Mouse (Mus musculus) midbrain, postnatal 0 days (tissue): ENCODE data around the gene Ak9. TPM values are rescaled to one million over a fixed set of nuclear protein-coding genes. Genes with fewer than 3 reads are reported as not detected.

Source experiments
- ATAC-seq: fragments of 200-750 bp; cut with Nextera tagmentation; 2 replicates; pipeline ENCODE4 v1.8.0; 2017; ENCODE audit warnings: moderate number of reproducible peaks, mild to moderate bottlenecking, moderate TSS enrichment, moderate library complexity; ENCODE audit not compliant: low FRiP score
- DNase-seq: peaks from one replicate; pipeline ENCODE4 v3.0.0-alpha.2; 2015; ENCODE audit warnings: low spot score
- H3K27ac ChIP-seq: fragments of 300-500 bp; sonication (generic); 2 replicates; pipeline ENCODE4 v1.5.1; 2014; ENCODE audit warnings: low read depth, mild to moderate bottlenecking, low read length, mixed read lengths
- H3K27me3 ChIP-seq: fragments of 300-500 bp; sonication (generic); 2 replicates; pipeline ENCODE4 v1.6.1; 2014; ENCODE audit warnings: low read length, control low read depth, mixed read lengths; ENCODE audit not compliant: insufficient read depth
- H3K36me3 ChIP-seq: fragments of 300-500 bp; sonication (generic); 2 replicates; pipeline ENCODE4 v1.6.1; 2014; ENCODE audit warnings: low read length, control low read depth, mixed read lengths; ENCODE audit not compliant: insufficient read depth
- H3K4me1 ChIP-seq: fragments of 300-500 bp; sonication (generic); 2 replicates; pipeline ENCODE4 v1.6.1; 2014; ENCODE audit warnings: mild to moderate bottlenecking, control low read depth, antibody characterized with exemption, low read length, mixed read lengths; ENCODE audit not compliant: insufficient read depth
- H3K4me2 ChIP-seq: fragments of 300-500 bp; sonication (generic); 2 replicates; pipeline ENCODE4 v1.6.1; 2014; ENCODE audit warnings: low read depth, mild to moderate bottlenecking, low read length, mixed read lengths; ENCODE audit not compliant: poor library complexity, severe bottlenecking
- H3K4me3 ChIP-seq: fragments of 300-500 bp; sonication (generic); 2 replicates; pipeline ENCODE4 v1.5.1; 2014; ENCODE audit warnings: low read depth, mild to moderate bottlenecking, low read length, moderate library complexity
- H3K9ac ChIP-seq: fragments of 300-500 bp; sonication (generic); replicated peaks from 2 replicates; pipeline ENCODE4 v1.6.1; 2014; ENCODE audit warnings: mild to moderate bottlenecking, low read length, moderate library complexity, mixed read lengths; ENCODE audit not compliant: poor library complexity, severe bottlenecking
- H3K9me3 ChIP-seq: fragments of 300-500 bp; sonication (generic); 2 replicates; pipeline ENCODE4 v1.6.1; 2016; ENCODE audit warnings: low read length, control low read depth
- CTCF ChIP-seq: IDR thresholded peaks from 2 replicates; pipeline ENCODE4 v1.5.1; 2016; ENCODE audit warnings: antibody characterized with exemption, mild to moderate bottlenecking
- WGBS: fragments of 180-500 bp; shearing (Covaris S2); extraction: QIAGEN DNeasy Blood & Tissue Kit; methylation state at CpG from one replicate; pipeline ENCODE4 v1.1.7; 2014; 5-methylcytosine and 5-hydroxymethylcytosine counted together
- polyA plus RNA-seq: library from polyadenylated mRNA; unstranded; fragments of >200 nt; fragmentation: Nextera tagmentation; extraction: Ambion mirVana; gene quantifications from 2 replicates; pipeline ENCODE4 v1.2.1, GENCODE M21; 2015
- total RNA-seq: library from RNA; depleted of rRNA; stranded (reverse); fragments of >200 nt; gene quantifications from 2 replicates; pipeline ENCODE4 v1.2.3, GENCODE M21; 2014; rRNA removed

The Ak9 gene
- total RNA-seq = 0.11 and 0.14 TPM in 2 replicates
- 0.16 and 0.19 TPM in 2 replicates for polyA plus RNA-seq

- Histone ChIP-seq H3K4me1 (no peaks in the 10 kb centered on the region), H3K27me3 (no peaks in the 10 kb centered on the region), H3K4me2 (peak within 1 kb of the TSS; percentile 82), H3K27ac (peak within 1 kb of the TSS; percentile 91), H3K36me3 (no peaks in the 10 kb centered on the region), H3K9ac (peak within 1 kb of the TSS; percentile 71), H3K9me3 (no peaks in the 10 kb centered on the region), H3K4me3 (peak within 1 kb of the TSS; percentile 53)
- DNase-seq (peak; percentile 89), ATAC-seq (peak; percentile 81)
- peak; percentile 80 for TF ChIP-seq CTCF
- under 1% methylated on average over 25 of the region's 25 CpGs for WGBS
These were observed at the start of gene Ak9 for GRCm38 (mm10) chr10:41303639-41304444. Gene Ak9, plus strand, starts transcription at chr10:41303980.

GRCm38 (mm10) chr10:41260243-41261006, 43.4 kb upstream of the Ak9 start:
- 59% methylated on average over 8 of the region's 8 CpGs for WGBS
- Histone ChIP-seq H3K4me1 (no peaks in the 10 kb centered on the region), H3K4me2 (no peak overlapping the region), H3K4me3 (no peak overlapping the region), H3K9ac (no peak overlapping the region), H3K36me3 (peaks cover 18% of the 10 kb centered on the region; the same call in 1 of the 2 replicates), H3K27ac (no peak overlapping the region), H3K27me3 (no peaks in the 10 kb centered on the region), H3K9me3 (no peaks in the 10 kb centered on the region)
- TF ChIP-seq CTCF = no peak
- ATAC-seq = no peak
- DNase-seq = no peak

GRCm38 (mm10) chr10:41261218-41261617, 42.6 kb upstream of the Ak9 start:
- no peak overlapping the region for H3K9ac ChIP-seq
- H3K27me3 ChIP-seq = no peaks in the 10 kb centered on the region
- no peak overlapping the region for H3K4me2 ChIP-seq
- no peak for TF ChIP-seq CTCF
- 53% methylated on average over 1 of the region's 1 CpGs for WGBS
- H3K4me3 ChIP-seq = no peak overlapping the region
- no peaks in the 10 kb centered on the region for H3K9me3 ChIP-seq
- no peaks in the 10 kb centered on the region for H3K4me1 ChIP-seq
- no peak for ATAC-seq
- no peak overlapping the region for H3K27ac ChIP-seq
- peaks cover 11% of the 10 kb centered on the region; the same call in 1 of the 2 replicates for H3K36me3 ChIP-seq
- no peak for DNase-seq

DNA sequence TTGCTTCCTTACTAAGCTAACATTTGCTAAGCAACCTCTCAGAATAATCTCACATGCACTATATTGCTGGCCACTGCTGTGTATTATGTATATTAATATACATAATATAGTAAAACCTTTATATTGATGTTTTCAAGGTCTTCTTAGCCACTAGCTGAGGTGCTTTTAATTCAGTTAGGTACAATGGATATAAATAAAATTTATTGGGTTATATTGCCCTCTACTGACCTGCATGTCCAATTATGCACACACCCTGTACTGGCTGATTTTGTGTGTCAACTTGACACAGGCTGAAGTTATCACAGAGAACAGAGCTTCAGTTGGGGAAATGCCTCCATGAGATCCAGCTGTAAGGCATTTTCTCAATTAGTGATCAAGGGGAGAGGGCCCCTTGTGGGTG, 41.9 kb upstream of the Ak9 start:
- ATAC-seq (0 out of 2 replicates have a peak, but pooled peaks have one; percentile 44), DNase-seq (peak; percentile 21)
- H3K4me3 ChIP-seq = no peak overlapping the region
- no peaks in the 10 kb centered on the region for H3K27me3 ChIP-seq
- no peaks in the 10 kb centered on the region for H3K9me3 ChIP-seq
- peak; percentile 67 for TF ChIP-seq CTCF
- H3K36me3 ChIP-seq = peaks cover 8% of the 10 kb centered on the region; the same call in 1 of the 2 replicates
- no peak overlapping the region for H3K9ac ChIP-seq
- no peak overlapping the region for H3K4me2 ChIP-seq
- H3K4me1 ChIP-seq = no peaks in the 10 kb centered on the region
- H3K27ac ChIP-seq = no peak overlapping the region

GRCm38 (mm10) chr10:41271860-41272259, 31.9 kb upstream of the Ak9 start:
- DNase-seq (peak; percentile 59), ATAC-seq (no peak)
- no peaks in the 10 kb centered on the region for H3K9me3 ChIP-seq
- peak; percentile 75 for TF ChIP-seq CTCF
- no peaks in the 10 kb centered on the region for H3K27me3 ChIP-seq
- 44% methylated on average over 7 of the region's 7 CpGs for WGBS
- no peaks in the 10 kb centered on the region for H3K4me1 ChIP-seq
- no peak overlapping the region for H3K27ac ChIP-seq
- no peak overlapping the region for H3K9ac ChIP-seq
- H3K4me3 ChIP-seq = no peak overlapping the region
- no peaks in the 10 kb centered on the region; the same call in 1 of the 2 replicates for H3K36me3 ChIP-seq
- no peak overlapping the region for H3K4me2 ChIP-seq

DNA sequence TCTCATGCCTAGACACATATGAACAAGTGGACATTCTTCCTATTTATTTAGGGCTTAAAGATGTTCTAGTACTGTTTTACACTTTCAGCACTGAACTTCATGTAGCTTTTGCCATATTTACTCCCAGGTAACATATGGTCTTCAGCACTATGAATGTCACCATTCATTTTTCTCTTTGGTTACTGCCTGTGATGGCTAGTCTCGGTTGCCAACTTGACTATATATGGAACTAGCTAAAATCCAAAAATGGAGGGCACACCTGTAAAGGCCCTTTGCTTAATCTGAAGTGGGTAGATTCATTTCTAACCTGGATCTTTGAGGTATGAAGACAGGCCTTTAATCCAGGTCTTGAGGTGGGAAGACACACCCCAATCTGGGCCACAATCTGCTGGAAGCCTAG, 28.9 kb upstream of the Ak9 start:
- Histone ChIP-seq H3K4me3 (no peak overlapping the region), H3K36me3 (no peaks in the 10 kb centered on the region), H3K27ac (no peak overlapping the region), H3K9me3 (no peaks in the 10 kb centered on the region), H3K4me1 (no peaks in the 10 kb centered on the region), H3K4me2 (no peak overlapping the region), H3K9ac (no peak overlapping the region), H3K27me3 (no peaks in the 10 kb centered on the region)
- DNase-seq = no peak
- TF ChIP-seq CTCF = no peak
- ATAC-seq = no peak
- 96% methylated on average over 1 of the region's 1 CpGs for WGBS
